ENCODE assay signal across 10 mouse cellular contexts in genomic region chr7:127564381-127565150, GRCm38 (mm10). TPM values are rescaled to one million over a fixed set of nuclear protein-coding genes. Genes with fewer than 3 reads are reported as not detected.
DNase-seq lines count a peak whose midpoint lies in the region; ATAC-seq and TF ChIP-seq lines count a peak whose summit lies in the region.
"Had no signal": no experiment of that assay in that cellular context is flagged by ENCODE, and none has a peak within 500 bp of the region (broad histone marks: within the 10 kb centered on the region; RNA-seq: fewer than 3 reads in every experiment).

No protein-coding gene starts in this region.

- no peaks in the 10 kb centered on the region for H3K9me3 ChIP-seq in stomach, postnatal 0 days (ENCODE audit: control insufficient read depth, low read length)

- H3K4me2 ChIP-seq in stomach, postnatal 0 days (replicated peaks; ENCODE audit: low read depth), result no peak overlapping the region

- H3K27me3 ChIP-seq in stomach, postnatal 0 days (ENCODE audit: control insufficient read depth, insufficient read depth, low read length), result no peaks in the 10 kb centered on the region

- no peak for DNase-seq in layer of hippocampus, adult 2 months (ENCODE audit: low spot score in 2 of 2)
- DNase-seq in layer of hippocampus, adult 11-12 months (ENCODE audit: low spot score), result no peak
- DNase-seq in brain, embryonic 14.5 days (ENCODE audit: low read depth), result peak; percentile 4
- peak; percentile 58 to 71 for DNase-seq in heart, adult 9 months (ENCODE audit: low spot score in 2 of 2)
- DNase-seq in lung, postnatal 14 days, result peak; percentile 16
- no peak for DNase-seq in stomach, postnatal 0 days (ENCODE audit: low spot score)
- no peak for DNase-seq in gastrocnemius, postnatal 4 days (ENCODE audit: low spot score in 2 of 2)
- DNase-seq in ovary, adult 18-20 months (ENCODE audit: low spot score), result no peak
- DNase-seq: layer of hippocampus, adult 9-11 months had no signal

- peak; percentile 25; the same call in 1 of the 2 replicates for TF ChIP-seq CTCF in layer of hippocampus, adult 2 months (conservative IDR thresholded peaks at IDR 0.05)
- no peak for TF ChIP-seq CTCF in brain, embryonic 14.5 days (IDR thresholded peaks at IDR 0.05; ENCODE audit: borderline replicate concordance, extremely low read depth, insufficient read depth, insufficient read length)
- no peak for TF ChIP-seq CTCF in stomach, postnatal 0 days (IDR thresholded peaks at IDR 0.05; ENCODE audit: low read depth)

- peaks cover 14% of the 10 kb centered on the region for H3K36me3 ChIP-seq in stomach, postnatal 0 days (ENCODE audit: control insufficient read depth, insufficient read depth, low read length)

- H3K4me1 ChIP-seq in stomach, postnatal 0 days (replicated peaks; ENCODE audit: control insufficient read depth, insufficient read depth), result no peaks in the 10 kb centered on the region

- H3K9ac ChIP-seq in stomach, postnatal 0 days (ENCODE audit: low read length), result no peak overlapping the region

- ATAC-seq in stomach, postnatal 0 days (ENCODE audit: low FRiP score, low TSS enrichment), result no peak

- no peak overlapping the region for H3K27ac ChIP-seq in layer of hippocampus, adult 2 months
- no peak overlapping the region for H3K27ac ChIP-seq in stomach, postnatal 0 days (replicated peaks)
- H3K27ac ChIP-seq: macrophage had no signal

- TF ChIP-seq POLR2A in brain, embryonic 14.5 days (IDR thresholded peaks at IDR 0.05; ENCODE audit: borderline replicate concordance, extremely low read depth, insufficient read depth, insufficient read length, poor library complexity, severe bottlenecking), result no peak

- TF ChIP-seq EP300 in stomach, postnatal 0 days (optimal IDR thresholded peaks at IDR 0.05), result no peak

- H3K4me3 ChIP-seq in layer of hippocampus, adult 2 months, result no peak overlapping the region
- H3K4me3 ChIP-seq in stomach, postnatal 0 days (ENCODE audit: low read depth, low read length), result no peak overlapping the region

- WGBS in stomach, postnatal 0 days, result 69% methylated on average over 6 of the region's 6 CpGs

RNA-seq across cellular contexts. Expression of gene Tmem265, which starts 3.4 kb away (rescaled TPM):
- total RNA-seq in layer of hippocampus, adult 2 months (2021), result not detected
- 2.0 and 3.2 TPM in 2 replicates for polyA plus RNA-seq in brain, embryonic 14.5 days (2012; rRNA removed)
- polyA plus RNA-seq in stomach, postnatal 0 days (2015; fragmentation: Nextera tagmentation; extraction: Ambion mirVana), result 22.7 and 24.3 TPM in 2 replicates
- 1 to 10 TPM in 1 of 2 experiments, not detected in 1; 3.1 TPM for total RNA-seq in gastrocnemius, postnatal 4 days (2021)
- polyA plus RNA-seq: macrophage had no signal

RNA-seq across cellular contexts. Expression of gene Phkg2, which starts 8.6 kb away (rescaled TPM):
- 10 to 100 TPM; 80.4 to 84.2 TPM for total RNA-seq in layer of hippocampus, adult 2 months (2021)
- polyA plus RNA-seq in brain, embryonic 14.5 days (2012; rRNA removed), result 108 and 126 TPM in 2 replicates
- polyA plus RNA-seq in stomach, postnatal 0 days (2015; fragmentation: Nextera tagmentation; extraction: Ambion mirVana), result 22.6 and 24.3 TPM in 2 replicates
- total RNA-seq in gastrocnemius, postnatal 4 days (2021), result 10 to 100 TPM; 21.6 to 25.5 TPM

RNA-seq across cellular contexts. Expression of gene Ccdc189, which starts 23.8 kb away (rescaled TPM):
- 10 to 100 TPM; 11.5 to 12.9 TPM for total RNA-seq in layer of hippocampus, adult 2 months (2021)
- polyA plus RNA-seq in brain, embryonic 14.5 days (2012; rRNA removed), result 11.9 and 16.0 TPM in 2 replicates
- polyA plus RNA-seq in stomach, postnatal 0 days (2015; fragmentation: Nextera tagmentation; extraction: Ambion mirVana), result 3.5 and 3.6 TPM in 2 replicates
- 1 to 10 TPM; 5.0 to 5.1 TPM for total RNA-seq in gastrocnemius, postnatal 4 days (2021)

RNA-seq across cellular contexts. Expression of gene Rnf40, which starts 24.0 kb away (rescaled TPM):
- 10 to 100 TPM; 69.5 to 72.8 TPM for total RNA-seq in layer of hippocampus, adult 2 months (2021)
- polyA plus RNA-seq in brain, embryonic 14.5 days (2012; rRNA removed), result 50.4 and 56.0 TPM in 2 replicates
- polyA plus RNA-seq in stomach, postnatal 0 days (2015; fragmentation: Nextera tagmentation; extraction: Ambion mirVana), result 17.1 and 18.7 TPM in 2 replicates
- total RNA-seq in gastrocnemius, postnatal 4 days (2021), result 10 to 100 TPM; 48.4 to 50.5 TPM

RNA-seq across cellular contexts. Expression of gene Gm42715, which starts 45.2 kb away (rescaled TPM):
- total RNA-seq in layer of hippocampus, adult 2 months (2021), result 10 to 100 TPM in 1 of 2 experiments, 1 to 10 TPM in 1; 9.0 to 12.0 TPM
- 15.5 and 19.2 TPM in 2 replicates for polyA plus RNA-seq in brain, embryonic 14.5 days (2012; rRNA removed)
- polyA plus RNA-seq in stomach, postnatal 0 days (2015; fragmentation: Nextera tagmentation; extraction: Ambion mirVana), result 6.1 and 6.4 TPM in 2 replicates
- total RNA-seq in gastrocnemius, postnatal 4 days (2021), result 10 to 100 TPM; 15.0 to 19.1 TPM

Comparison
In these comparisons a context has a peak if more than half of its experiments do, and no peak if none do; other contexts are left out.
1. DNase-seq: peak in brain, embryonic 14.5 days (single experiment), heart, adult 9 months (2 of 2) and lung, postnatal 14 days (single experiment); none in layer of hippocampus, adult 2 months (0 of 2), layer of hippocampus, adult 11-12 months (single experiment), stomach, postnatal 0 days (single experiment), gastrocnemius, postnatal 4 days (0 of 2) and ovary, adult 18-20 months (single experiment).